Mouse (Mus musculus) embryo, embryonic 10.5 days (tissue): ENCODE measurements around the gene Tas2r123.

ENCODE experiments used
- DNase-seq: peaks from one replicate; pipeline ENCODE4 v3.0.0-alpha.2; 2015; ENCODE audit warnings: low spot score

Gene Tas2r123

DNA sequence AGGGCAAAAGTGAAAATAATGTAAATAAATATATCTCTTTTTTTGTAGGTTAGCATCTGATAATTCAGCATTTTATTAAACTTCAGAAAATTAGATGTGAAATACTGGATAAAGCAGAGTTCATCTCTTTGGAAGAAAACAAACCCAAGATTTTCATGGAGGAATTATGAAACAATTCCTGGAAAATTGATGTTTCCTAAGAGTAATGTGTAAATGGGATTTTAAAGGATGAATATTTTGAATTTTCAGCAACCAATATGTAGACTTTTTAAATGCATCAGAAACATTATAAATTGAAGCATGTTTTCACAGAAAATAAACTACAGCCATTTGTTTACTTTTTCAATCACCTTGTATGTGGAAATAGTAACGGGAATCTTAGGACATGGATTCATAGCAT, at the start of gene Tas2r123:
Tas2r123 (plus strand) TSS at position 301 of the 400 bp plus-strand sequence.
- DNase-seq, result no peak

DNA sequence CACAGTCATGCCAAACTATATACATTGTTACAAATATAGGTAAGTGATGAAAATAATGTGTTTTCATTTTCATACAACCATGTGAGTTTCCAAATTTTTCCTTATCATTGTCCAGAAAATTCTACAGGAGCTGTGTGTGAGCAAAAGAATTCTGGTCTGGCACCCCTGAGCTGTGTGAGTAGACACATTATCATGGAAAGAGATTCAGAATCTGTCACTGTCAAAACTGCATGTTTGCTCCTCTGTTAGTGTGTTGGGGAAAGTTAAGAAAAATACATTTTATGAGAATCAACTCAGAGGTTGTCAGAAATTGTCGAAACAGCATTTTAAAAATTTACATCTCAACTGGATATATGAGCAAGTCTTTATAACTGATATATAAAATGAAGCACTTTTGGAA, 44.4 kb upstream of the Tas2r123 start, which contains the start of gene Tas2r117:
Tas2r117 (plus strand) TSS at position 301 of the 400 bp plus-strand sequence.
- no peak for DNase-seq

DNA sequence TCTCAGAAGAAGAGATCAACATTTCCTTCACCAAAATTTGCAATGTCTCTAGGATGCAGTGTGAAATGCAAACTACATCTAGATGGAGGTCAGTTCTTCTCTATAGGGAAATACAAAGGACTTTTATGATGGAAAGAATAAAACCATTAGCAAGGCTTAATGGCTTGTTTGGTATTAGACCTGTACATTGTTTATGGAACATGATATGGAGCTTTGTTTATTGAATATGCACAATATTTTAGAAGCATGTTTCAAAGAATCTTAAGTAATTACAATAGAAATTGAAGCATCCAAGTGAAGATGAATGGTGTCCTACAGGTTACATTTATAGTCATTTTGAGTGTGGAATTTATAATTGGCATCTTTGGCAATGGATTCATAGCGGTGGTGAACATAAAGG, 8.2 kb downstream of the Tas2r123 start, which contains the start of gene Tas2r116:
Tas2r116 (plus strand) TSS at position 301 of the 400 bp plus-strand sequence.
- DNase-seq, result no peak

DNA sequence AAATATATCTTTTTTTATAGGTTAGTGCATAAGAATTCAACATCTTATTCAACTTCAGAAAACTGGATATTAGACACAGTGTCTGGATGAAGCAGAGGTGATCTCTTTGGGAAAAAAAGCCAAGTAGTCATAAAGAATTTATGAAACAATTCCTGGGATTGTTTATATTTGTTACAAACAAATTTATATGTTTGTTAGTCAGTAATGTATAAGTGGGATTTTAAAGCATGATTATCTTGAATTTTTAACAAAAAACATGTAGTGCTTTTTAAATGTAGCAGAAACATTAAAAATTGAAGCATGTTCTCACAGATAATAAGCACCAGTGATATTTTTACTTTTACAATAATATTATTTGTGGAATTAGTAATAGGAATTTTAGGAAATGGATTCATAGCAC, 20.8 kb downstream of the Tas2r123 start, which contains the start of gene Tas2r110:
Tas2r110 (plus strand) TSS at position 301 of the 400 bp plus-strand sequence.
- no peak for DNase-seq

DNA sequence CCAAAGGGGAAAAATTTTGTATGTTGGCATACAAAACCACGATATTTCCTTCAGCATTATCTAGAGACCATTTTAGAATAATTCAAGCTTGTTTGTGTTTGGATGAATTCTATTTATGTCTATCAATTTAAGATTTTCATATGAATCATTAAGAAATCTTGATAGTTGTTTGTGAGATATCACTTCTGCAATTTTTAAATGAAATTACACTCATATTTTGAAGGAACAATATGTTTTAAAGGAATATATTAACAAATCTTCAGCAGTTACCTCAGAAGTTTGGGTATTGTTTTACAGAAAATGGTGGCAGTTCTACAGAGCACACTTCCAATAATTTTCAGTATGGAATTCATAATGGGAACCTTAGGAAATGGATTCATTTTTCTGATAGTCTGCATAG, 45.8 kb downstream of the Tas2r123 start, which contains the start of gene Tas2r113:
Tas2r113 (plus strand) TSS at position 301 of the 400 bp plus-strand sequence.
- DNase-seq, result no peak
